Mouse (Mus musculus) MEL (cell line): ENCODE data around the gene Rasgef1b. TPM values are rescaled to one million over a fixed set of nuclear protein-coding genes. Genes with fewer than 3 reads are reported as not detected.

Experiments
- DNase-seq: peaks from one replicate; pipeline ENCODE4 v3.0.0; 2011; ENCODE audit warnings: low read depth, low spot score
- H3K27ac ChIP-seq: 2 replicates; pipeline ENCODE4 v1.5.1; 2012; ENCODE audit warnings: low read depth, mild to moderate bottlenecking, control low read depth, low read length, moderate library complexity; ENCODE audit not compliant: control insufficient read depth
- H3K27me3 ChIP-seq, 2 experiments: fragments of 150-350 bp in 1 of 2; sonication (generic) in 1 of 2; 2 replicates each; pipeline ENCODE4 v1.6.1; 2012; ENCODE audit warnings: low read length in 2 of 2, mild to moderate bottlenecking in 2 of 2, improper control_type of control experiment in 1 of 2, moderate library complexity in 1 of 2; ENCODE audit not compliant: insufficient read depth in 2 of 2, control insufficient read depth in 1 of 2
- H3K36me3 ChIP-seq, 2 experiments: 2 replicates each; pipeline ENCODE4 v1.6.1; 2012 to 2014; ENCODE audit warnings: low read length in 2 of 2, improper control_type of control experiment in 1 of 2, inconsistent platforms in 1 of 2, mild to moderate bottlenecking in 1 of 2; ENCODE audit not compliant: insufficient read depth in 2 of 2, control insufficient read depth in 1 of 2
- H3K4me1 ChIP-seq, 2 experiments: fragments of 150-350 bp in 1 of 2; sonication (generic) in 1 of 2; 2 replicates each; pipeline ENCODE4 v1.6.1; 2012; ENCODE audit warnings: low read length in 2 of 2, improper control_type of control experiment in 1 of 2, mild to moderate bottlenecking in 1 of 2; ENCODE audit not compliant: insufficient read depth in 2 of 2, control insufficient read depth in 1 of 2
- H3K4me3 ChIP-seq, 2 experiments: fragments of 150-350 bp in 1 of 2; sonication (generic) in 1 of 2; 2 replicates each; pipeline ENCODE4 v1.5.1; 2012; ENCODE audit warnings: low read depth in 2 of 2, low read length in 2 of 2, mild to moderate bottlenecking in 2 of 2, moderate library complexity in 2 of 2, control low read depth in 1 of 2, improper control_type of control experiment in 1 of 2; ENCODE audit not compliant: control insufficient read depth in 1 of 2, insufficient read depth in 1 of 2
- H3K79me2 ChIP-seq: 2 replicates; pipeline ENCODE4 v1.6.1; 2012; ENCODE audit warnings: mild to moderate bottlenecking, low read length, moderate library complexity; ENCODE audit not compliant: control insufficient read depth, poor library complexity, insufficient read depth
- H3K9ac ChIP-seq: 2 replicates; pipeline ENCODE4 v1.6.1; 2012; ENCODE audit warnings: low read depth, mild to moderate bottlenecking, control low read depth, low read length, moderate library complexity; ENCODE audit not compliant: control insufficient read depth, poor library complexity, severe bottlenecking
- H3K9me3 ChIP-seq: fragments of 150-350 bp; sonication (generic); replicated peaks from 2 replicates; pipeline ENCODE4 v1.6.1; 2012; ENCODE audit warnings: mild to moderate bottlenecking, low read length, improper control_type of control experiment, moderate library complexity; ENCODE audit not compliant: insufficient read depth
- BHLHE40 ChIP-seq: IDR thresholded peaks from 2 replicates; pipeline ENCODE4 v1.6.1; 2012; ENCODE audit warnings: low read depth, mild to moderate bottlenecking, inconsistent platforms, low read length, improper control_type of control experiment, borderline replicate concordance
- CHD2 ChIP-seq: IDR thresholded peaks from 2 replicates; pipeline ENCODE4 v1.6.1; 2011; ENCODE audit warnings: low read length, improper control_type of control experiment
- CTCF ChIP-seq, 3 experiments: IDR thresholded peaks in 2 of 3; conservative IDR thresholded peaks in 1 of 3; 2 replicates each; pipeline ENCODE4 v1.5.1; 2011 to 2012; ENCODE audit warnings: low read length in 3 of 3, low read depth in 2 of 3, mild to moderate bottlenecking in 2 of 3, improper control_type of control experiment in 1 of 3, inconsistent platforms in 1 of 3, mixed read lengths in 1 of 3, moderate library complexity in 1 of 3; ENCODE audit not compliant: control insufficient read depth in 1 of 3, insufficient read depth in 1 of 3, poor library complexity in 1 of 3, severe bottlenecking in 1 of 3
- JUND ChIP-seq: IDR thresholded peaks from 2 replicates; pipeline ENCODE4 v1.6.1; 2011; ENCODE audit warnings: low read depth, mild to moderate bottlenecking, improper control_type of control experiment, low read length
- KAT2A ChIP-seq: conservative IDR thresholded peaks from 2 replicates; pipeline ENCODE4 v1.6.1; 2012; ENCODE audit warnings: low read depth, low read length, improper control_type of control experiment, inconsistent platforms
- MAZ ChIP-seq: IDR thresholded peaks from 2 replicates; pipeline ENCODE4 v1.6.1; 2012; ENCODE audit warnings: low read depth, mild to moderate bottlenecking, inconsistent platforms, low read length, improper control_type of control experiment
- MXI1 ChIP-seq: IDR thresholded peaks from 2 replicates; pipeline ENCODE4 v1.6.1; 2011; ENCODE audit warnings: mild to moderate bottlenecking, low read depth, low read length, improper control_type of control experiment
- MYB ChIP-seq: IDR thresholded peaks from 2 replicates; pipeline ENCODE4 v1.6.1; 2011; ENCODE audit warnings: mild to moderate bottlenecking, low read depth, low read length, improper control_type of control experiment
- NELFE ChIP-seq: IDR thresholded peaks from 2 replicates; pipeline ENCODE4 v1.6.1; 2011; ENCODE audit warnings: low read depth, low read length, improper control_type of control experiment
- NRF1 ChIP-seq: IDR thresholded peaks from 2 replicates; pipeline ENCODE4 v1.6.1; 2014; ENCODE audit warnings: low read depth, mild to moderate bottlenecking, inconsistent platforms, low read length, improper control_type of control experiment, moderate library complexity; ENCODE audit not compliant: poor library complexity, insufficient read depth, severe bottlenecking
- POLR2A ChIP-seq, 2 experiments: IDR thresholded peaks; 2 replicates each; pipeline ENCODE4 v1.6.1; 2011 to 2012; ENCODE audit warnings: low read length in 2 of 2, mild to moderate bottlenecking in 2 of 2, control low read depth in 1 of 2, improper control_type of control experiment in 1 of 2, low read depth in 1 of 2, moderate library complexity in 1 of 2; ENCODE audit not compliant: control insufficient read depth in 1 of 2, insufficient read depth in 1 of 2, poor library complexity in 1 of 2
- RCOR1 ChIP-seq: IDR thresholded peaks from 2 replicates; pipeline ENCODE4 v1.6.1; 2012; ENCODE audit warnings: low read depth, mild to moderate bottlenecking, inconsistent platforms, low read length, improper control_type of control experiment
- SIN3A ChIP-seq: IDR thresholded peaks from 2 replicates; pipeline ENCODE4 v1.6.1; 2012; ENCODE audit warnings: low read length, improper control_type of control experiment, inconsistent platforms
- SMC3 ChIP-seq: IDR thresholded peaks from 2 replicates; pipeline ENCODE4 v1.6.1; 2011; ENCODE audit warnings: low read depth, low read length, improper control_type of control experiment
- TAL1 ChIP-seq: IDR thresholded peaks from 2 replicates; pipeline ENCODE4 v1.6.1; 2012; ENCODE audit warnings: mild to moderate bottlenecking, inconsistent platforms, low read length, moderate library complexity, mixed read lengths
- TBP ChIP-seq: IDR thresholded peaks from 2 replicates; pipeline ENCODE4 v1.8.0; 2011; ENCODE audit warnings: low read depth, low read length, improper control_type of control experiment
- UBTF ChIP-seq: IDR thresholded peaks from 2 replicates; pipeline ENCODE4 v1.6.1; 2012; ENCODE audit warnings: low read depth, mild to moderate bottlenecking, inconsistent platforms, low read length, improper control_type of control experiment, moderate library complexity, borderline replicate concordance; ENCODE audit not compliant: insufficient read depth
- USF1 ChIP-seq: IDR thresholded peaks from 2 replicates; pipeline ENCODE4 v1.6.1; 2014; ENCODE audit warnings: low read depth, mild to moderate bottlenecking, inconsistent platforms, low read length, improper control_type of control experiment, moderate library complexity
- USF2 ChIP-seq, 2 experiments: IDR thresholded peaks; 2 replicates each; pipeline ENCODE4 v1.6.1; 2011 to 2012; ENCODE audit warnings: improper control_type of control experiment in 2 of 2, low read length in 2 of 2, borderline replicate concordance in 1 of 2, inconsistent platforms in 1 of 2, low read depth in 1 of 2, mild to moderate bottlenecking in 1 of 2; ENCODE audit not compliant: insufficient read depth in 1 of 2
- ZMIZ1 ChIP-seq: IDR thresholded peaks from 2 replicates; pipeline ENCODE4 v1.6.1; 2012; ENCODE audit warnings: low read depth, mild to moderate bottlenecking, inconsistent platforms, low read length, improper control_type of control experiment, moderate library complexity
- ZNF384 ChIP-seq: IDR thresholded peaks from 2 replicates; pipeline ENCODE4 v1.6.1; 2012; ENCODE audit warnings: low read depth, mild to moderate bottlenecking, inconsistent platforms, low read length, improper control_type of control experiment
- polyA plus RNA-seq, 2 experiments: library from polyadenylated mRNA; stranded (reverse) in 1 of 2; unstranded in 1 of 2; fragments of >175 nt in 1 of 2; fragments of >200 nt in 1 of 2; gene quantifications; 2 replicates each; pipeline versions ENCODE4 v1.2.1 to v1.2.4; 2012; ENCODE audit warnings: low replicate concordance in 2 of 2, low read depth in 1 of 2; ENCODE audit not compliant: insufficient read length in 2 of 2, insufficient read depth in 1 of 2, missing spikeins in 1 of 2
- total RNA-seq: library from RNA; depleted of rRNA; stranded (reverse); fragments of 300-350 nt; gene quantifications from 2 replicates; pipeline ENCODE4 v1.2.3, GENCODE M21; 2012

The Rasgef1b gene
- total and polyA plus RNA-seq, 3 experiments = not detected

DNA sequence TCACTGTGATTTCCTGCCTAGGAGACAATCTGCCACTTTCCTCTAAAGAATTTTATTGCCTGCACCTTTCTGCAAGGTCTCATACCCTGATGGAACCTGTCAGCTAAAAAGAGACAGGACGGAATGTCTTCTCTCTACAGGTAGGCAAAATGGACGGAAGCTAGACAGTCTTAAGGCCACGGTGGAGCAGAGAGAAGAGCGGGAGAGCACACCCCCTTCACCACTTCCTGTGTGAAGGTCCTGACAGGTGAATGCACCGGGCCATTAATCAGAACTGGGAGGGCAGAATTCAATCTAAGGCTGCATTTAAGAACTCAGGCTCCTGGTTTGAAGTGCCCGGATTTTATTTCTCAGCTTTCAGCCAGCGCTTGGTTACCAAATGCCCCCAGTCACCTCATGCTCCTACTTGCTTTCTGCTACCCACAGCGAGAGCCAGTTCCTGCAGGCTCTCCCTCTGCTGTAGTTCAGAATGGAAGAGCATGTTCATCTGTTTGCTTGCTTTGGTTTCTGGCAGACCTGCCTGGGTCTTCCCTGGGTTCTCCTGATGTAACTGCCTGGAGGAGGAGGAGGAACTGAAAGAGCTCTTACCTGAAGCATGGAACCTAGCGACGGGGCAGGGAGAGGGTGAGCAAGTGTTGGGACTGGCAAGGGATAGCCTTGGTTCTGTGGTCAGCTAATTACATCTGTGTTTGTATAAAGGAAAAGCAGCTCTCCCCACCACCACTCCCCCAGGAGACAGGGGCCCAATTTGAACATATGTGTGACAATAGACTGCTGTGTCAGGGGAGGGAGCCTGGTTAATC lies 233.3 kb downstream of the Rasgef1b start:
- TF ChIP-seq CHD2 (no peak), SIN3A (no peak), POLR2A (IDR thresholded peaks at IDR 0.05; ENCODE audit: control insufficient read depth in 1 of 2, insufficient read depth in 1 of 2, low read depth in 1 of 2, low read length in 2 of 2, poor library complexity in 1 of 2) (no peak), MYB (no peak), NRF1 (no peak), RCOR1 (no peak), BHLHE40 (no peak), ZMIZ1 (no peak), UBTF (no peak), TBP (no peak), TAL1 (no peak), MAZ (no peak), MXI1 (no peak), JUND (no peak)
- DNase-seq = no peak

DNA sequence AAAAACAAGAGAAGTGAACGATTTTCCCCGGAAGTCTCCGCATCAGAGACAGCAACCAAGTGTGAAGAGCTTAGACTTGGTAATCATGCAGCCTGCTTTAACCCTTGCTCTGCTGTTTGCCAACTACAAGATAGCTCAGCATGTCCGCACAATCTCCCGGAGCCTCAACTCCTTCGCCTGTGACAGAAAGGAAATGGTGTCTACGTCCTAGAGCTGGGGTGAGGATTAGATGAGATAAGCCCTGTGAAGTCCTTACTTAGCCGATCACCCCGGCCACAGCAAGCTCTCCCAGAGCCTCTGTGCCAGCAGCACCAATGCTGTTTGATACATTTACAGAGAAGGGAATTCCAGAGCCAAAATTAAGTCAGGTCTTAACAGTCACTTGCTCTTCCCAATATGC lies 235.0 kb downstream of the Rasgef1b start:
- H3K4me1 ChIP-seq = no peaks in the 10 kb centered on the region
- H3K79me2 ChIP-seq = no peaks in the 10 kb centered on the region
- H3K36me3 ChIP-seq = no peaks in the 10 kb centered on the region
- TF ChIP-seq CTCF (IDR thresholded peaks at IDR 0.05 in 2 of 3, conservative IDR thresholded peaks at IDR 0.05 in 1 of 3; ENCODE audit: control insufficient read depth in 1 of 3, insufficient read depth in 1 of 3, low read depth in 2 of 3, low read length in 3 of 3, poor library complexity in 1 of 3, severe bottlenecking in 1 of 3) (no peak), NELFE (no peak), JUND (no peak), KAT2A (no peak), CHD2 (no peak), USF2 (IDR thresholded peaks at IDR 0.05; ENCODE audit: borderline replicate concordance in 1 of 2, insufficient read depth in 1 of 2, low read depth in 1 of 2, low read length in 2 of 2) (no peak), SMC3 (no peak), ZNF384 (no peak), USF1 (no peak), MXI1 (no peak)
- no peak overlapping the region for H3K4me3 ChIP-seq
- H3K27me3 ChIP-seq = no peaks in the 10 kb centered on the region
- H3K9me3 ChIP-seq = no peaks in the 10 kb centered on the region
- DNase-seq = no peak
- no peak overlapping the region for H3K9ac ChIP-seq
- no peak overlapping the region for H3K27ac ChIP-seq

More for the DNA sequence above, 233.3 kb downstream of the Rasgef1b start:
- H3K27me3 ChIP-seq = no peaks in the 10 kb centered on the region
- H3K9me3 ChIP-seq = no peaks in the 10 kb centered on the region
- H3K79me2 ChIP-seq = no peaks in the 10 kb centered on the region
- H3K4me1 ChIP-seq = no peaks in the 10 kb centered on the region
- no peak overlapping the region for H3K27ac ChIP-seq
- no peaks in the 10 kb centered on the region for H3K36me3 ChIP-seq
- H3K9ac ChIP-seq = no peak overlapping the region
- H3K4me3 ChIP-seq = no peak overlapping the region
